Mouse (Mus musculus) C2C12 (cell line): ENCODE measurements around the gene Tgm2.

Experiments
- CEBPB ChIP-seq: IDR thresholded peaks from one replicate; pipeline ENCODE4 v1.6.1; 2011; ENCODE audit warnings: low read depth, mild to moderate bottlenecking, control low read depth, moderate library complexity
- CTCF ChIP-seq: IDR thresholded peaks from one replicate; pipeline ENCODE4 v1.5.1; 2011; ENCODE audit not compliant: control insufficient read depth, insufficient read depth, insufficient read length
- FOSL1 ChIP-seq: IDR thresholded peaks from one replicate; pipeline ENCODE4 v1.8.0; 2011; ENCODE audit warnings: mild to moderate bottlenecking, low read length; ENCODE audit not compliant: poor library complexity, insufficient read depth, severe bottlenecking
- MAX ChIP-seq: IDR thresholded peaks from one replicate; pipeline ENCODE4 v1.6.1; 2011; ENCODE audit warnings: mild to moderate bottlenecking, control low read depth
- MYOD1 ChIP-seq: IDR thresholded peaks from one replicate; pipeline ENCODE4 v1.6.1; 2011; ENCODE audit warnings: low read depth; ENCODE audit not compliant: control insufficient read depth, insufficient read length
- USF1 ChIP-seq: IDR thresholded peaks from one replicate; pipeline ENCODE4 v1.6.1; 2011; ENCODE audit warnings: low read depth, mild to moderate bottlenecking, control low read depth, moderate library complexity

DNA sequence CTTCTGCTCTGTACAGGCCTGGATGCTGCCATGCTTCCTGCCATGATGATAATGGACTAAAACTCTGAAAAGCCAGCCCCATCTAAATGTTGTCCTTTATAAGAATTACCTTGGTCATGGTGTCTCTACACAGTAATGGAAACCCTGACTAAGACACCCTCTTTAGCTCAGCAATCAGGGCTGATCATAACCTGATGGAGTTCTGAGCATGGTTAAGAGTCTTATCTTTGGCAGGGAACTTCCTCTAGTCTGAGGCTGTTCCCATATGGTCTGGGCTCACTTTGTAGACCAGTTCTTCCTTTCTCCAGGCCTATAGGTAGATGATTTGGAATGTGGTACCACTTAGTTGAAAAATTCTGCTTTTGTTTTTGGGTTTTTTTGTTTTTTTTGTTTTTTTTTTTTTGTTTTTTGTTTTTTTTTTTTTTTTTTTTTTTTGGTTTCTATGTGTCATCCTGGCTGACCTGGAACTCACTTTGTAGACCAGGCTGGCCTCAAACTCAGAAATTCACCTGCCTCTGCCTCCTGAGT is 77.7 kb downstream of the Tgm2 start:
- TF ChIP-seq CTCF = no peak
- no peak for TF ChIP-seq USF1
- no peak for TF ChIP-seq MAX
- TF ChIP-seq MYOD1 = no peak
- TF ChIP-seq CEBPB = no peak
- TF ChIP-seq FOSL1 = no peak
